Mouse (Mus musculus): ENCODE results near the gene Anapc11. TPM values are rescaled to one million over a fixed set of nuclear protein-coding genes. Genes with fewer than 3 reads are reported as not detected.
A peak's percentile ranks its signal among the peaks of the same experiment; 100 is the strongest.

Gene Anapc11
- total and polyA plus RNA-seq, 2 experiments from 2014 or later: 43.4 to 163 TPM

DNA sequence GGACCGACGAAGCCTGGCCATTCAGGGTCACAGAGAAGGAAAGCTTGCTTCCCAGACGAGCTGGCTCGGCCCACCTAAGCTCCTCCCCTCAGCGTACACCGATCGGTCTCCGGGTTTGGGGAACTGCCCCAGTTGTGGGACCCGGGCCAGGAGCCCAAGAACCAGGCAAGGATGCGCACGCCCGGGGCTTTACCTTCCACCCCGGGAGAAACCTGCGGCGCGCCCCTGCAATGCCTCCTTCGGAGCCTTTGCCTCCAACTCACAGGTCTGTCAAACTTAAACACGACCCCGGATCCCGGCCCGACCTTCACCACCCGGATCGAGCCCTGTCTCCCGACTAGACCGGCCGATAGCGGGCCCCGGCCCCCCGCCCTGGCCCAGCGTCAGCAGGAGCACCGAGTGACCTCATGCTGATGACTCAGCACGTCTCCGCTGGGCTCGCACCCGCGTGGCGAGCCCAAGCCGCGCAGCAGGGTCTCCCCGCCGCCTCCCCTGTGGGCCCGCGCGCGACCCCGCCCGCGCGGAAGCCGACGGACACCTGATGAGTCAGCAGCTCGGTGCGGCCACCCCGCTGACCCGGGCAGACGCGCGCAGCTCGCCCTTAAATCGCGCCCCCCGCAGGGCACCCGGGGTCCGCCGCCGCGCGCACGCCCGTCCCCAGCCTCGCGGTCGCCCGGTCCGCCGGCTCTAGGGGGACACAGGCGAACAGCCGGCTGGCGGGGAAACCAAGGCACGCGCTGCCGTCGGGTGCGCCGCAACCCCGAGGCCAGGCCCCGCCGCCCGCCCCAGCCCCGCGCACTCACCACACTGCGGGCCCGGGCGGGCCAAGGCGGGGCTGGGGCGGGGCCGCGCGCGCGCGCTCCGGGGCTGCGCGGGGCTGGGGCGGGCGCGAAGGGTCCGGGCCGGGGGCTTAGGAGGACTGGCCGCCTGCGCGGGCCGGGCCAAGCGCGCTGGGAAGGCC, 34.6 kb downstream of the Anapc11 start:
- WGBS: under 1% methylated on average over 86 of the region's 116 CpGs
- peak; percentile 70 for ATAC-seq (ENCODE audit: insufficient read depth, low read depth)

DNA sequence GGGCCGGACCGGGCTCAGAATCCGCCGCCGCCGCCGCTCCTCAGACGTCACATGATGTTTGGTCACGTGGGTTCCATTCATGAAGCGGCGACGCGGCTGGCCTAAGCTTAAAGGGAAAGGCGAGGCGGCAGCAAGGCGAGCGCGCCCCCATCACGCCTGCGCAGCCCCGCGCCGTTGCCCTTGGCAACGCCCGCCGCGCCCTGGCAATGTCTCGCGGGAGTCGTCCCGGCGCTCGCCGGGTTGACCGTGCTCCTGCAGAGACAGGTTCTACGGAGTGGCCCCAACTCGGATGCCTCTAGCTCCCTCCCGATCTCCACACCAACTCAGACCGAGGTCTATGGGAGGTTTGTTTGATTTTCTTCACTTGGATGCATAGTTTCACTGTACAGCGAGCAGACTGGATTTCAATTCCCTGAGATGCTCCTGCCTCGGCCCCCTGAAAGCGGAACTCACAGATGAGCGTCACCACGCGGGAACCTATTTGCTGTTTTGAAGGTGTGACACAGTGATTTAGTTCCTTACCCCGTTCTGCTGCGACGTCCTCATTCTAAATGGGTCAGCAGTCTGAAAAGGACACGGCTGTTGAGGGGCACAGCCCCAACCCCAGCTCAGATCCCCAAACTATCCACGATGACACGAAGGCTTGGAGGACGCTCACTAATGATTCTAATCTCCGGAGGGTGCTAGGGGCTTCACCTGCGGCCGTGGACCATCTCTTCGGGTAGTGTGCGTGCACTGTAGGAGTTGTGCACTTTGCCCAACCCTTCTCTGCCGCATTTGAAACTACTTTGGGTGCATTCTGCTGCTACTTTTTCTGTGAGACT, 35.5 kb downstream of the Anapc11 start, which contains the start of gene Mafg:
TSS of gene Mafg (minus strand) at position 81 of the 824 bp plus-strand sequence.
- Histone ChIP-seq H3K9ac (replicated peaks; ENCODE audit: low read depth, low read length) (peak within 1 kb of the TSS; percentile 94), H3K4me2 (ENCODE audit: low read depth, low read length) (peak within 1 kb of the TSS; percentile 96), H3K27me3 (ENCODE audit: control insufficient read depth, insufficient read depth, low read length) (no peaks in the 10 kb centered on the region), H3K27ac (ENCODE audit: low read depth) (peak within 1 kb of the TSS; percentile 89), H3K4me1 (ENCODE audit: control insufficient read depth, insufficient read depth) (peaks cover 31% of the 10 kb centered on the region), H3K36me3 (replicated peaks; ENCODE audit: control insufficient read depth, insufficient read depth, low read length) (peaks cover 8% of the 10 kb centered on the region), H3K4me3 (ENCODE audit: low read depth, low read length) (peak within 1 kb of the TSS; percentile 90), H3K9me3 (replicated peaks; ENCODE audit: control insufficient read depth, low read length) (no peaks in the 10 kb centered on the region)
- TF ChIP-seq CTCF (IDR thresholded peaks at IDR 0.05; ENCODE audit: low read depth) (no peak), EP300 (IDR thresholded peaks at IDR 0.05; ENCODE audit: low read depth) (no peak)
- ATAC-seq (ENCODE audit: insufficient read depth, low read depth): peak; percentile 91
- peak; percentile 97 for DNase-seq (ENCODE audit: low spot score)
- WGBS: 11% methylated on average over 50 of the region's 58 CpGs

More for the DNA sequence above, 34.6 kb downstream of the Anapc11 start:
- Histone ChIP-seq H3K9ac (replicated peaks; ENCODE audit: low read depth, low read length) (peak overlapping the region; percentile 94), H3K36me3 (replicated peaks; ENCODE audit: control insufficient read depth, insufficient read depth, low read length) (peaks cover 10% of the 10 kb centered on the region), H3K4me3 (ENCODE audit: low read depth, low read length) (peak overlapping the region; percentile 90), H3K9me3 (replicated peaks; ENCODE audit: control insufficient read depth, low read length) (no peaks in the 10 kb centered on the region), H3K27me3 (ENCODE audit: control insufficient read depth, insufficient read depth, low read length) (no peaks in the 10 kb centered on the region), H3K27ac (ENCODE audit: low read depth) (peak overlapping the region; percentile 89), H3K4me1 (ENCODE audit: control insufficient read depth, insufficient read depth) (peaks cover 31% of the 10 kb centered on the region), H3K4me2 (ENCODE audit: low read depth, low read length) (peak overlapping the region; percentile 96)
- TF ChIP-seq EP300 (IDR thresholded peaks at IDR 0.05; ENCODE audit: low read depth) (no peak), CTCF (IDR thresholded peaks at IDR 0.05; ENCODE audit: low read depth) (no peak)
- DNase-seq (ENCODE audit: low spot score): peak; percentile 58

- H3K9me3 ChIP-seq (replicated peaks; ENCODE audit: control insufficient read depth, low read length): no peaks in the 10 kb centered on the region
- ATAC-seq (ENCODE audit: insufficient read depth, low read depth) (no peak), DNase-seq (ENCODE audit: low spot score) (no peak)
- TF ChIP-seq CTCF (IDR thresholded peaks at IDR 0.05; ENCODE audit: low read depth) (no peak), EP300 (IDR thresholded peaks at IDR 0.05; ENCODE audit: low read depth) (no peak)
- WGBS: 85% methylated on average over 5 of the region's 5 CpGs
- H3K36me3 ChIP-seq (replicated peaks; ENCODE audit: control insufficient read depth, insufficient read depth, low read length): no peaks in the 10 kb centered on the region
- H3K4me1 ChIP-seq (ENCODE audit: control insufficient read depth, insufficient read depth): peaks cover 26% of the 10 kb centered on the region
- no peak overlapping the region for H3K9ac ChIP-seq (replicated peaks; ENCODE audit: low read depth, low read length)
- H3K27me3 ChIP-seq (ENCODE audit: control insufficient read depth, insufficient read depth, low read length): no peaks in the 10 kb centered on the region
- H3K4me2 ChIP-seq (ENCODE audit: low read depth, low read length): no peak overlapping the region
- H3K27ac ChIP-seq (ENCODE audit: low read depth): no peak overlapping the region
- no peak overlapping the region for H3K4me3 ChIP-seq (ENCODE audit: low read depth, low read length)
Measured at GRCm38 (mm10) chr11:120634810-120635209, 36.6 kb downstream of the Anapc11 start.

- no peaks in the 10 kb centered on the region for H3K9me3 ChIP-seq (replicated peaks; ENCODE audit: control insufficient read depth, low read length)
- no peak overlapping the region for H3K9ac ChIP-seq (replicated peaks; ENCODE audit: low read depth, low read length)
- no peak overlapping the region for H3K4me3 ChIP-seq (ENCODE audit: low read depth, low read length)
- H3K4me1 ChIP-seq (ENCODE audit: control insufficient read depth, insufficient read depth): peaks cover 14% of the 10 kb centered on the region
- ATAC-seq (ENCODE audit: insufficient read depth, low read depth) (no peak), DNase-seq (ENCODE audit: low spot score) (no peak)
- no peak overlapping the region for H3K27ac ChIP-seq (ENCODE audit: low read depth)
- TF ChIP-seq EP300 (IDR thresholded peaks at IDR 0.05; ENCODE audit: low read depth): no peak
- TF ChIP-seq CTCF (IDR thresholded peaks at IDR 0.05; ENCODE audit: low read depth): no peak
- 51% methylated on average over 9 of the region's 9 CpGs for WGBS
- no peaks in the 10 kb centered on the region for H3K36me3 ChIP-seq (replicated peaks; ENCODE audit: control insufficient read depth, insufficient read depth, low read length)
- no peaks in the 10 kb centered on the region for H3K27me3 ChIP-seq (ENCODE audit: control insufficient read depth, insufficient read depth, low read length)
- no peak overlapping the region for H3K4me2 ChIP-seq (ENCODE audit: low read depth, low read length)
Measured at GRCm38 (mm10) chr11:120641255-120641654, 43.0 kb downstream of the Anapc11 start.

GRCm38 (mm10) chr11:120641869-120642268, 43.6 kb downstream of the Anapc11 start:
- WGBS: 84% methylated on average over 8 of the region's 8 CpGs
- TF ChIP-seq EP300 (IDR thresholded peaks at IDR 0.05; ENCODE audit: low read depth) (no peak), CTCF (IDR thresholded peaks at IDR 0.05; ENCODE audit: low read depth) (no peak)
- Histone ChIP-seq H3K27me3 (ENCODE audit: control insufficient read depth, insufficient read depth, low read length) (no peaks in the 10 kb centered on the region), H3K9me3 (replicated peaks; ENCODE audit: control insufficient read depth, low read length) (no peaks in the 10 kb centered on the region), H3K4me1 (ENCODE audit: control insufficient read depth, insufficient read depth) (peaks cover 20% of the 10 kb centered on the region), H3K4me3 (ENCODE audit: low read depth, low read length) (no peak overlapping the region), H3K36me3 (replicated peaks; ENCODE audit: control insufficient read depth, insufficient read depth, low read length) (no peaks in the 10 kb centered on the region), H3K9ac (replicated peaks; ENCODE audit: low read depth, low read length) (no peak overlapping the region), H3K27ac (ENCODE audit: low read depth) (no peak overlapping the region), H3K4me2 (ENCODE audit: low read depth, low read length) (no peak overlapping the region)
- DNase-seq (ENCODE audit: low spot score) (no peak), ATAC-seq (ENCODE audit: insufficient read depth, low read depth) (no peak)
